Mouse (Mus musculus) heart, embryonic 15.5 days (tissue): ENCODE data around the gene Tmem220. TPM values are rescaled to one million over a fixed set of nuclear protein-coding genes. Genes with fewer than 3 reads are reported as not detected.

Experiments used
- ATAC-seq: fragments of 200-750 bp; cut with Nextera tagmentation; replicated peaks from 2 replicates; pipeline ENCODE4 v1.8.0; 2017; ENCODE audit warnings: low read depth, moderate TSS enrichment; ENCODE audit not compliant: insufficient number of reproducible peaks, insufficient read depth, low FRiP score
- H3K27ac ChIP-seq: fragments of 300-500 bp; sonication (generic); 2 replicates; pipeline ENCODE4 v1.5.1; 2015; ENCODE audit warnings: mild to moderate bottlenecking, inconsistent platforms
- H3K27me3 ChIP-seq: fragments of 300-500 bp; sonication (generic); 2 replicates; pipeline ENCODE4 v1.6.1; 2015; ENCODE audit warnings: inconsistent platforms
- H3K36me3 ChIP-seq: fragments of 300-500 bp; sonication (generic); 2 replicates; pipeline ENCODE4 v1.6.1; 2015; ENCODE audit warnings: mild to moderate bottlenecking, inconsistent platforms
- H3K4me1 ChIP-seq: fragments of 300-500 bp; sonication (generic); replicated peaks from 2 replicates; pipeline ENCODE4 v1.6.1; 2015; ENCODE audit warnings: inconsistent platforms
- H3K4me2 ChIP-seq: fragments of 300-500 bp; sonication (generic); 2 replicates; pipeline ENCODE4 v1.6.1; 2015; ENCODE audit warnings: inconsistent platforms, mild to moderate bottlenecking, moderate library complexity
- H3K4me3 ChIP-seq: fragments of 300-500 bp; sonication (generic); 2 replicates; pipeline ENCODE4 v1.5.1; 2015; ENCODE audit warnings: mild to moderate bottlenecking, inconsistent platforms
- H3K9ac ChIP-seq: fragments of 300-500 bp; sonication (generic); 2 replicates; pipeline ENCODE4 v1.6.1; 2015; ENCODE audit warnings: mild to moderate bottlenecking, inconsistent platforms
- H3K9me3 ChIP-seq: fragments of 300-500 bp; sonication (generic); replicated peaks from 2 replicates; pipeline ENCODE4 v1.6.1; 2016; ENCODE audit warnings: inconsistent platforms
- WGBS: fragments of 180-500 bp; shearing (Covaris S2); methylation state at CpG from one replicate; pipeline ENCODE4 v1.1.7; 2015; ENCODE audit warnings: mixed read lengths; 5-methylcytosine and 5-hydroxymethylcytosine counted together
- polyA plus RNA-seq: library from polyadenylated mRNA; unstranded; fragments of >200 nt; fragmentation: Nextera tagmentation; extraction: Ambion mirVana; gene quantifications from 2 replicates; pipeline ENCODE4 v1.2.1, GENCODE M21; 2015

Tmem220 gene
- polyA plus RNA-seq: 1.2 and 1.6 TPM in 2 replicates

- Histone ChIP-seq H3K4me3 (peak within 1 kb of the TSS; percentile 62), H3K9me3 (no peaks in the 10 kb centered on the region), H3K27me3 (0 out of 2 replicates have a peak, but pooled peaks cover 6% of the 10 kb centered on the region), H3K36me3 (no peaks in the 10 kb centered on the region), H3K9ac (peak within 1 kb of the TSS; percentile 70), H3K4me1 (peaks cover 7% of the 10 kb centered on the region), H3K4me2 (peak within 1 kb of the TSS; percentile 89), H3K27ac (peak within 1 kb of the TSS; percentile 39; the same call in 1 of the 2 replicates)
- ATAC-seq: peak; percentile 98
- 1% methylated on average over 33 of the region's 35 CpGs for WGBS
Observed at GRCm38 (mm10) chr11:67024867-67025477, at the start of gene Tmem220. TSS of gene Tmem220 (plus strand) at chr11:67025154.

DNA sequence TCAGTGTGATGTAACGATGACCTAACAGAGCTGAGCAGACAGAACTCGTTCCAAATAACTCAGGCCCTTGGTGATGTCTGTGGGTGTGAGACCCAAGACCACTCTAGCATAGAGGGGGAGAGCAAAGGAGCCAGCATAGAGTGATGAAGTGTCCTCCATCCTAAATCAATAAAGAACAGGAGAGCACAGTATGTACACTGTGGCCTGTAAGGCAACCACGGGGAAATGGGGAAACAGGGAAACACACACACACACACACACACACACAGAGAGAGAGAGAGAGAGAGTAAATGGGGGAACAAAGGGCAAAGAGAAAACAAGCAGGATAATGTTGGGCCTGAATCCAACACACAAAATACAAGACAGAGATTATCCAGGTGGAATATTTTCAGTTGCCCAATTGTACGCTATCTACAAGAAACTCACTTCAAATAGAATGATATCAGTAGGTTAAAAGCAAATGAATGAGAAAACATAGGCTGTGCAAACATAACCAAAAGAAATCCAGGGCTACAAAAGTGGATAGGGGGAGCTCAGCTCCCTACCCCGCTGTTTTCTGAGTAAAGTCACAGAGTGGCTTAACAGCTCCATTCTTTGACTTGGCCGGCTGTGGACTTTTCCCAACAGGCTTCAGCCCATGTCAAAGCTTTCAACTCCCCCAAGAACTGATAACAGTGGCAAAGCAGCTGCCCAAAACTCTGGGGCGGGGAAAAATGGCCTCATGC, 49.2 kb upstream of the Tmem220 start:
- H3K4me2 ChIP-seq: no peak overlapping the region
- no peak overlapping the region for H3K4me3 ChIP-seq
- no peak overlapping the region for H3K9ac ChIP-seq
- H3K9me3 ChIP-seq: no peaks in the 10 kb centered on the region; the same call in 1 of the 2 replicates
- no peaks in the 10 kb centered on the region for H3K27me3 ChIP-seq
- no peaks in the 10 kb centered on the region for H3K36me3 ChIP-seq
- 83% methylated on average over 7 of the region's 7 CpGs for WGBS
- H3K27ac ChIP-seq: no peak overlapping the region
- no peak for ATAC-seq
- H3K4me1 ChIP-seq: no peaks in the 10 kb centered on the region

- Histone ChIP-seq H3K27me3 (0 out of 2 replicates have a peak, but pooled peaks cover 5% of the 10 kb centered on the region), H3K4me1 (peaks cover 28% of the 10 kb centered on the region), H3K4me3 (no peak overlapping the region), H3K9me3 (no peaks in the 10 kb centered on the region), H3K36me3 (no peaks in the 10 kb centered on the region), H3K9ac (no peak overlapping the region), H3K27ac (no peak overlapping the region), H3K4me2 (no peak overlapping the region)
- no peak for ATAC-seq
- WGBS: 73% methylated on average over 15 of the region's 15 CpGs
Observed at GRCm38 (mm10) chr11:66981336-66982115, 43.4 kb upstream of the Tmem220 start.

DNA sequence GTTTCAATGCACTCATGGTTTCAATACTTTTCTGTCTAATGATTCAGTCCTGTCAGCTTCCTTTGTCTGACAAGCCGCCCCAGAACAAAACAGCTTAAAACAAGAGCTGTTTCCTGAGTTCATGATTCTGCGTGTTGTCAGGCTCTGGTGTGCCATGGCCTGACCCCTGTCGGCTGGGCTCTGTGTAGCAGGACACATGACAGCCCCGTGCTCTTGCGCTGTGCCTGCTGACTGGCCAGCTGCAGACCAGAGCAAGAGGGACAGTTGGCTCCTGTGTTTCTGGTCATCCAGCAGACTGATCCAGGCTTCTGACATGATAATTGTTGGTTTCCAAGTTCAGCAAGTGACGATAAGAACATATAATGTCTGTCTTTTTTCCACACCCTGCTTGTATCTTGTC, 42.2 kb upstream of the Tmem220 start:
- Histone ChIP-seq H3K4me1 (peaks cover 28% of the 10 kb centered on the region), H3K9me3 (no peaks in the 10 kb centered on the region), H3K27ac (no peak overlapping the region), H3K9ac (no peak overlapping the region), H3K4me3 (no peak overlapping the region), H3K36me3 (no peaks in the 10 kb centered on the region), H3K4me2 (no peak overlapping the region), H3K27me3 (0 out of 2 replicates have a peak, but pooled peaks cover 5% of the 10 kb centered on the region)
- 31% methylated on average over 6 of the region's 6 CpGs for WGBS
- peak; percentile 63; the same call in 1 of the 2 replicates for ATAC-seq

GRCm38 (mm10) chr11:66983422-66984164, 41.4 kb upstream of the Tmem220 start:
- Histone ChIP-seq H3K4me1 (peaks cover 28% of the 10 kb centered on the region), H3K9me3 (no peaks in the 10 kb centered on the region), H3K4me3 (no peak overlapping the region), H3K4me2 (peak overlapping the region; percentile 85; the same call in 1 of the 2 replicates), H3K27ac (peak overlapping the region; percentile 39), H3K27me3 (0 out of 2 replicates have a peak, but pooled peaks cover 5% of the 10 kb centered on the region), H3K9ac (no peak overlapping the region), H3K36me3 (no peaks in the 10 kb centered on the region)
- 52% methylated on average over 11 of the region's 11 CpGs for WGBS
- ATAC-seq: no peak

DNA sequence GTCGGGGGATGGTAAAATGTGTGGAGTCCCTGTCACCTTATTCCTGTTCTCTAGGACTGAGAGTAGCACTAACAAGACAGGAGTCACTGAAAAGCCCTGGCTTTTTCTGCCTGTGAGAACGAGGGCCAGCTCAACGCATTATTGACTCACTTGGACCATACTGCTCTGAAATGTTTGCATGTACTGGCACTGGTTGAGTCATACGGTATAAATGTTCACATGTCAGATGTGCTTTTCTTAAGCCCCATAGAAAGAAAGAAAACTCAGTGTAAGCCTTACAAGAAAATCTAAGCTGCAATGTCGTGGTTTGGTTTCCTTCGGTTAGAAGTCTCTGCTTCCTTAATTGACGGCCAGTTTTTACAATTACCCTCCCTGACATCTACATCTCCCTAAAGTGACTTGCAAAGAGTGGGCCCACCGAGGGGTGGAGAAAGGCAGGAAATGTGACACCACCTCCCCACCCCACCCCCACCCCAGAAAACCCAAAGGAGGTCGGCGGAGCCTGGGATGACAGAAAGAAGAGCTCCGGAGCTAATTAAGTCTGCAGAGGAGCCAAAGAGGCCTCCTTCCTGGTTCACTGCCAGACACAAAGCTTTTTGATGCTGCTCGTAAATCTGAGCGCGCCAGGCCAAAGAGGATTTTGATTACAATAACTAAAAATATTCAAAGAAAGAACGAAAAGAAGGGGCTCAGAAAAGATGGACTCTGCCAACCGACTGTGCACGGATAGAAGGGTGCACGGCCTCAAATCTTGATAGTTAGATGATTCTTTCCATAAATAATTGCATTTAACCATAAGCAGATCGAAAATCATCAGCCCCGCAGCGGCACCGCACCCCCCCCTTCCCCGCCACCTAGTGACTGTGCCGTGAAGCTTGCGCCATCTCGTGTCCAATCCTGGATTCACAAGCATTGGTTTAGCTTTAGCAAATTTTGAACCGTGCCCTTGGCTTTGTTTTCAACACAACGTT, 40.5 kb upstream of the Tmem220 start:
- Histone ChIP-seq H3K4me2 (peak overlapping the region; percentile 85), H3K9ac (peak overlapping the region; percentile 57), H3K36me3 (no peaks in the 10 kb centered on the region), H3K27me3 (0 out of 2 replicates have a peak, but pooled peaks cover 5% of the 10 kb centered on the region), H3K27ac (peak overlapping the region; percentile 39), H3K9me3 (no peaks in the 10 kb centered on the region), H3K4me1 (peaks cover 28% of the 10 kb centered on the region), H3K4me3 (peak overlapping the region; percentile 57)
- 6% methylated on average over 28 of the region's 28 CpGs for WGBS
- ATAC-seq: 0 out of 2 replicates have a peak, but pooled peaks have one; percentile 44

GRCm38 (mm10) chr11:66985136-66985702, 39.7 kb upstream of the Tmem220 start:
- H3K9ac ChIP-seq: peak overlapping the region; percentile 57
- H3K4me1 ChIP-seq: peaks cover 28% of the 10 kb centered on the region
- peak overlapping the region; percentile 57 for H3K4me3 ChIP-seq
- peak overlapping the region; percentile 85 for H3K4me2 ChIP-seq
- no peaks in the 10 kb centered on the region for H3K36me3 ChIP-seq
- 22% methylated on average over 11 of the region's 11 CpGs for WGBS
- peak overlapping the region; percentile 36 for H3K27ac ChIP-seq
- ATAC-seq: 0 out of 2 replicates have a peak, but pooled peaks have one; percentile 12
- 0 out of 2 replicates have a peak, but pooled peaks cover 5% of the 10 kb centered on the region for H3K27me3 ChIP-seq
- no peaks in the 10 kb centered on the region for H3K9me3 ChIP-seq

GRCm38 (mm10) chr11:66992150-66992549, 32.8 kb upstream of the Tmem220 start:
- Histone ChIP-seq H3K9ac (no peak overlapping the region), H3K4me2 (no peak overlapping the region), H3K4me3 (no peak overlapping the region), H3K27ac (no peak overlapping the region), H3K4me1 (peaks cover 4% of the 10 kb centered on the region), H3K36me3 (no peaks in the 10 kb centered on the region), H3K27me3 (no peaks in the 10 kb centered on the region), H3K9me3 (no peaks in the 10 kb centered on the region)
- 84% methylated on average over 2 of the region's 2 CpGs for WGBS
- ATAC-seq: no peak

GRCm38 (mm10) chr11:66993674-66994073, 31.3 kb upstream of the Tmem220 start:
- no peak for ATAC-seq
- Histone ChIP-seq H3K27ac (no peak overlapping the region), H3K4me3 (no peak overlapping the region), H3K9me3 (no peaks in the 10 kb centered on the region), H3K36me3 (no peaks in the 10 kb centered on the region), H3K27me3 (no peaks in the 10 kb centered on the region), H3K9ac (no peak overlapping the region), H3K4me2 (no peak overlapping the region), H3K4me1 (peaks cover 13% of the 10 kb centered on the region)
- WGBS: 19% methylated on average over 1 of the region's 1 CpGs
